Mouse (Mus musculus) lung, embryonic 16.5 days (tissue): ENCODE measurements around the gene Syde2. TPM values are rescaled to one million over a fixed set of nuclear protein-coding genes. Genes with fewer than 3 reads are reported as not detected.

Experiments
- ATAC-seq: fragments of 200-750 bp; cut with Nextera tagmentation; 2 replicates; pipeline ENCODE4 v1.8.0; 2017; ENCODE audit warnings: low read depth, mild to moderate bottlenecking, moderate library complexity
- H3K27ac ChIP-seq: fragments of 300-500 bp; sonication (generic); 2 replicates; pipeline ENCODE4 v1.5.1; 2014; ENCODE audit warnings: mild to moderate bottlenecking, control low read depth, low read length
- H3K27me3 ChIP-seq: fragments of 300-500 bp; sonication (generic); 2 replicates; pipeline ENCODE4 v1.6.1; 2014; ENCODE audit warnings: low read depth, low read length, mixed read lengths; ENCODE audit not compliant: control insufficient read depth, insufficient read depth
- H3K36me3 ChIP-seq: fragments of 300-500 bp; sonication (generic); 2 replicates; pipeline ENCODE4 v1.6.1; 2014; ENCODE audit warnings: low read length; ENCODE audit not compliant: control insufficient read depth, insufficient read depth
- H3K4me1 ChIP-seq: fragments of 300-500 bp; sonication (generic); replicated peaks from 2 replicates; pipeline ENCODE4 v1.6.1; 2014; ENCODE audit warnings: low read length, mixed read lengths; ENCODE audit not compliant: control insufficient read depth, insufficient read depth
- H3K4me2 ChIP-seq: fragments of 300-500 bp; sonication (generic); 2 replicates; pipeline ENCODE4 v1.6.1; 2014; ENCODE audit warnings: low read depth, low read length, control low read depth
- H3K4me3 ChIP-seq: fragments of 300-500 bp; sonication (generic); 2 replicates; pipeline ENCODE4 v1.5.1; 2014; ENCODE audit warnings: mild to moderate bottlenecking, low read length, control low read depth
- H3K9ac ChIP-seq: fragments of 300-500 bp; sonication (generic); 2 replicates; pipeline ENCODE4 v1.6.1; 2014; ENCODE audit warnings: low read length, control low read depth
- H3K9me3 ChIP-seq: fragments of 300-500 bp; sonication (generic); 2 replicates; pipeline ENCODE4 v1.6.1; 2016; ENCODE audit warnings: low read length; ENCODE audit not compliant: control insufficient read depth
- WGBS: fragments of 180-500 bp; shearing (Covaris S2); extraction: QIAGEN DNeasy Blood & Tissue Kit; methylation state at CpG from one replicate; pipeline ENCODE4 v1.1.7; 2014; 5-methylcytosine and 5-hydroxymethylcytosine counted together
- polyA plus RNA-seq: library from polyadenylated mRNA; unstranded; fragments of >200 nt; fragmentation: Nextera tagmentation; extraction: Ambion mirVana; gene quantifications from 2 replicates; pipeline ENCODE4 v1.2.1, GENCODE M21; 2015

The Syde2 gene
- polyA plus RNA-seq, 1 experiment from 2014 or later: 2.4 TPM

DNA sequence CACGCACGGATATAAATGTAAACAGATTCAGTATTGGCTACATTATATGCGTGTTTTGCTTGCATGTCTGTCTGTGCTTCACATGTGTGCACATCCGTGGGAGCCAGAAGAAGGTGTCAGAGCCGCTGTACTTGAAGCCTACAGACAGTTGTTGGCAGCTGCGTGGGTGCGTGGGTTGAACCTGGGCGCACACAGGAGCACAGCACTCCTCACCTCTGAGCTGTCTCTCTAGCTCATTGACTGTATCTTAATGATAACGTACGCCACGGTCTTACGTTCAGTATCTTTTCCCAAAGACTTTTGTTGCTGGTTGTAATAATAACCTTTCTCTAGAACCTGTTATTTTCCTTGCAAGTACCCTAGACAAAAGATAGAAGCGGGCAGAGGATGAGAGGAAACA lies 29.3 kb downstream of the Syde2 start:
- no peak overlapping the region for H3K27ac ChIP-seq
- no peak for ATAC-seq
- WGBS: 84% methylated on average over 13 of the region's 13 CpGs

DNA sequence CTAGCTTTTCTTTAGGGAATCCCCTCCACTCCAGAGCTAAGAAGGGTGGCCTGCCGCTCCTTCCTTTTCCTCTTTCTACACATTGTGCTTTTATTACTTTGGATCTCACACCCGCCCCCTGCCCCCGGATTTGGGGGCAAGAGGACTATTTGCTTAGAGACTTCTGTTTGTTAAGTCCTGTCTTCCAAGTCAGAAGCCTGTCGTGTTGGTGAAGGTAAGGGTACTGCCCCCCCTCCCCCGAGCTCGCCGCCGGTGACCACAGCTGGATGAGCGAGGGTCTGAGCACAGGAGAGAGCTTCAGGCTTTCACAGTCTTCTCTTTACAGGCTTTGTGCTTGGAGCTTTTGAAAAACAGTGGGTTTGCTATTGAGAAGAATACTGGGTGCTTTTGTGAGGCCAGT lies 29.9 kb downstream of the Syde2 start:
- WGBS: 66% methylated on average over 9 of the region's 9 CpGs

More for the DNA sequence above, 29.3 kb downstream of the Syde2 start:
- peaks cover 14% of the 10 kb centered on the region for H3K36me3 ChIP-seq
- H3K9me3 ChIP-seq: no peaks in the 10 kb centered on the region
- no peak overlapping the region for H3K4me3 ChIP-seq
- H3K4me2 ChIP-seq: no peak overlapping the region
- H3K4me1 ChIP-seq: no peaks in the 10 kb centered on the region
- no peaks in the 10 kb centered on the region for H3K27me3 ChIP-seq
- no peak overlapping the region for H3K9ac ChIP-seq

DNA sequence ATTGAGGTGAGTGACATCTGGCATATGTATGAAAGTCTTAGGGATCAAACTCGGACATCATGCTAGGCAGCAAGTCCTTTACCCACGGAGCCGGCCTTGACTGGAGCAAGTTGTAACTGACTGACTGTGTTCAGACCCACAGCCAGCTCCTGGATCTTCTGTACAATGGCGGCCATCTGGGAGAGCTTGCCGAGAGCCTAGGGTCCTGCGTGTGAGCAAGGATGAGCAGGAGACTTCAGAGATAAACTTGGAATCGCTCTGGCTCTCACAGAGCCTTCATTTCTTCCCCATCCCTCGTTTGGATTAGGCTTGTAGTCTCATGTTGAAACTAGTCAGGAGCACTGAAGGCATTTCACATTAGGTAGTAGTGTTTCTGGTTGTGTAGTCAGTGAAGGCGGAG lies 34.6 kb downstream of the Syde2 start:
- Histone ChIP-seq H3K27ac (no peak overlapping the region), H3K4me2 (no peak overlapping the region), H3K9ac (no peak overlapping the region), H3K36me3 (no peaks in the 10 kb centered on the region), H3K4me1 (no peaks in the 10 kb centered on the region), H3K27me3 (no peaks in the 10 kb centered on the region), H3K4me3 (no peak overlapping the region), H3K9me3 (no peaks in the 10 kb centered on the region)
- no peak for ATAC-seq
- WGBS: 86% methylated on average over 9 of the region's 9 CpGs

More for the DNA sequence above, 29.9 kb downstream of the Syde2 start:
- Histone ChIP-seq H3K36me3 (peaks cover 14% of the 10 kb centered on the region), H3K27ac (no peak overlapping the region), H3K4me2 (no peak overlapping the region), H3K9ac (no peak overlapping the region), H3K9me3 (no peaks in the 10 kb centered on the region), H3K4me3 (no peak overlapping the region), H3K4me1 (no peaks in the 10 kb centered on the region), H3K27me3 (no peaks in the 10 kb centered on the region)
- ATAC-seq: no peak

DNA sequence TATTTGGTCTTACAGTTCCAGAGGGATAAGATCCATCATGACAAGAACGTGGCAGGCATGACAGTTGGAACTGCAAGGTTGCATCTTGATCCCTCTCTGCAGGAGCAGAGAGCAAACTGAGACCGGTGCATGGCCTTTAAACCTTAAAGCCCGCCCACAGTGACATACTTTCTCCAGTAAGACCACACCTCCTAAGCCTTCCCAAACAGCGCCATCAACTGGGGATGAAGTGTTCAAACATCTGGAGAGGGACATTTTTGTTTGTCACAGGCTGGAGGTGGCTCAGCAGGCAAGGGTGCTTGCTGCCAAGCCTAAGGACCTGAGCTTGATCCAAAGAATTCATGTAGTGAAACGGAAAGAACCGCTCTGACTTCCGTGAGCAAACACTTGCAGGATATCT lies 37.1 kb downstream of the Syde2 start:
- no peak overlapping the region for H3K9ac ChIP-seq
- H3K36me3 ChIP-seq: no peaks in the 10 kb centered on the region
- H3K27ac ChIP-seq: no peak overlapping the region
- 74% methylated on average over 7 of the region's 7 CpGs for WGBS
- no peak overlapping the region for H3K4me2 ChIP-seq
- H3K27me3 ChIP-seq: no peaks in the 10 kb centered on the region
- no peak for ATAC-seq
- no peaks in the 10 kb centered on the region for H3K4me1 ChIP-seq
- H3K9me3 ChIP-seq: no peaks in the 10 kb centered on the region
- no peak overlapping the region for H3K4me3 ChIP-seq

DNA sequence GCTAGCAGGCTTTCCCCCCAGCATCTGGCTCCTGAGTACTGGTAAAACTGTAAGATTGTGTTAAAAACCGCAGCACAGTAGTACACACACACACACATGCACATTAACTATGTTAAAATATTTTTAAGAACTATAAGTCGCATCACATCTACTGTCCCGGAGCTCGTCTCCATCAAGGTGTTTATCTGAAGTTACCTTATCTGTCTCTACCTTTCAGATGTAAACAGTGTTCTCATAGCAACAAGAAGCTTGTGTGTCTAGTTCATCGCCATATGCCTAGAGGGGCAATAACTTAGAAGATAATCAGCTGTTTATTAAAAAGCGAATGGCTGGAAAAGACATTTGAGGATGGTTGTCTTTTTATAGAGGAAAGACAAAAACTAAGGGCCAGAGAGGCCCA lies 37.8 kb downstream of the Syde2 start:
- no peaks in the 10 kb centered on the region for H3K27me3 ChIP-seq
- no peak overlapping the region for H3K4me2 ChIP-seq
- no peaks in the 10 kb centered on the region; the same call in 1 of the 2 replicates for H3K4me1 ChIP-seq
- no peak for ATAC-seq
- WGBS: 81% methylated on average over 6 of the region's 6 CpGs
- no peak overlapping the region for H3K27ac ChIP-seq
- H3K9me3 ChIP-seq: no peaks in the 10 kb centered on the region
- no peak overlapping the region for H3K4me3 ChIP-seq
- no peak overlapping the region for H3K9ac ChIP-seq
- H3K36me3 ChIP-seq: no peaks in the 10 kb centered on the region

DNA sequence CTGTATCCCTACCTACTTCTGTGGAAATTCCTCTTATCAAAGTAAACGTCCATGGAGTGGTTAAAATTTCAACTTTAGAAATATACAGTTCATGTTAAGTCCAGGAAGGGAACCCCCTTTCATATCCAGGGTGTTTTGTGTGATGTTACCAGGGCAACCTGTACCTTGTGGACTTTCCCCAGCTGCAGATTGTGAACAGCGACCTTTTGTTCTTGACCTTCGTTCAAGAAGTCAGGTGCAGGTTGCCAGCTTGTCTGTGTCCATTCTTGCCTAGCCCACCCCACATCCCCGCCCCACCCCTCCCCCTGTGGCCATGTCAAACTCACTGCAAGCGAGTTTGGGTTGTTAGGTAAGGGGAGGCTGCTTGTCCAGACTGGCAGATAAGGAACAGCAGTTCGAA lies 39.4 kb downstream of the Syde2 start:
- no peak overlapping the region for H3K4me3 ChIP-seq
- H3K36me3 ChIP-seq: no peaks in the 10 kb centered on the region
- peak; percentile 87 for ATAC-seq
- H3K27ac ChIP-seq: peak overlapping the region; percentile 68
- no peaks in the 10 kb centered on the region; the same call in 1 of the 2 replicates for H3K4me1 ChIP-seq
- no peaks in the 10 kb centered on the region for H3K9me3 ChIP-seq
- no peaks in the 10 kb centered on the region for H3K27me3 ChIP-seq
- H3K4me2 ChIP-seq: no peak overlapping the region; the same call in 1 of the 2 replicates
- no peak overlapping the region for H3K9ac ChIP-seq
- WGBS: 28% methylated on average over 6 of the region's 6 CpGs

DNA sequence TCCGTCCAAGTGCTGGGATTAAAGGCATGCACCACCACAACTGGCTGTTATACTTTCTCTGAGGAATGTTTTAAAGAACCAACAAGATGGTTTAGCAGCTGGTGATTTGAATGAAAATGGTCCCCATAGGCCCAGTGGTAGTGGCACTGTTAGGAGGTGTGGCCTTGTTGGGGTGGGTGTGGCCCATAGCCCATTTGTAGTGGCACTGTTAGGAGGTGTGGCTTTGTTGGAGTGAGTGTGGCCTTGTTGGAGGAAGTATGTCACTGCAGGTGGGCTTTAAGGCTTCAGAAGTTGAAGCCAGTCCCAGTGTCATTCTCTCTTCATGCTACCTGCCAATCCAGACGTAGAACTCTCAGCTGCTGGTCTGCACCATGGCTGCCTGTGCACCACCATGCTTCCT lies 40.7 kb downstream of the Syde2 start:
- Histone ChIP-seq H3K9me3 (no peaks in the 10 kb centered on the region), H3K4me3 (no peak overlapping the region), H3K4me1 (no peaks in the 10 kb centered on the region; the same call in 1 of the 2 replicates), H3K27ac (no peak overlapping the region), H3K27me3 (no peaks in the 10 kb centered on the region), H3K4me2 (no peak overlapping the region), H3K9ac (no peak overlapping the region), H3K36me3 (no peaks in the 10 kb centered on the region)
- 83% methylated on average over 2 of the region's 2 CpGs for WGBS
- no peak for ATAC-seq

DNA sequence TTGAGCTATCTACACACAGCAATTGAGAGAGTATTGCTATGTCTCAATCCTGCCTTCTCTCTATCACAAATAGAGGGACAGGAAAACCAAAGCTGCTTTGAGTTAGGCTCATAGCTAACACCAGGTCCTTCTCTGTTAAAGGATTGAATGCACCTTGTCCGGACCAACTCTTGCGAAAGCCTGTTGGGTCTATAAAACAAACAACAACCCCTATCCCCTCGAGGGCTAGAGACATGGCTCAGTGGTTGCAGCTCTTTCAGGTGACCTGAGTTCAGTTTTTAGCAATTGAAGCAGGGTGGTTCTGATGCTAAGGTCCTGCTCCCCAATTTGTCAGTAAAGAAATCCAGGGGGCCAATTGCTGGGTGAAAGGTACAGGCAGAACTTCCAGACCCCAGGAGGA lies 41.6 kb downstream of the Syde2 start:
- H3K27me3 ChIP-seq: no peaks in the 10 kb centered on the region
- WGBS: 66% methylated on average over 3 of the region's 3 CpGs
- no peak overlapping the region for H3K4me2 ChIP-seq
- no peaks in the 10 kb centered on the region for H3K9me3 ChIP-seq
- no peak overlapping the region for H3K4me3 ChIP-seq
- ATAC-seq: no peak
- no peak overlapping the region for H3K9ac ChIP-seq
- no peak overlapping the region for H3K27ac ChIP-seq
- no peaks in the 10 kb centered on the region for H3K36me3 ChIP-seq
- H3K4me1 ChIP-seq: no peaks in the 10 kb centered on the region; the same call in 1 of the 2 replicates

DNA sequence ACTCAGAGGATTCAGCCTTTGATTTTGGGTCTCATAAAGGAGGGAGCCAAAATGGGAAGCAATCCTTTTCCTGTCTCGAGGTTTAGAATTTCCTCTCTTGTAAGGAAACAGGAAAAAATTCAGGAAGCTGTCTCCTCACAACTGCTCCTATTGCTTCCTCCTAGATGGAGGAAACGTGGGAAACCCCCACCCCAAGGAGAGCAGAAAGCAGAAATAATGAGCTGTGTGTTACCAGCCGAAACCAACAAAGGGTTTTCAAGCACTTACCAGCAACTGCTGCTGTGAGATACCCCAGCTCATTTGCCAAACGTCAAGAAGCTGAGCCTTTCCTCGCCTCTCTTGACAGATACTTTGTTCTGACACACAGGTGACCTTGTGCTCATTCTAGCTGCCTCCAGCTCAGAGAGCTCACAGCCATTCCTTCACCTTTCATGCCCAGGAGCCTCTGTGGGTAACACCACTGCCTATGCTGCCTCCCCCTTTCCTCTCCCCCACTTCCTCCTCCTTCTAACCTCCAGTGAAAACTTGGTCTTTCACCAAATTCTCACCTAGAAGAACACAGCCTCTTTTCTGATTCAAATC lies 42.7 kb downstream of the Syde2 start:
- Histone ChIP-seq H3K4me3 (no peak overlapping the region), H3K27me3 (no peaks in the 10 kb centered on the region), H3K4me1 (no peaks in the 10 kb centered on the region; the same call in 1 of the 2 replicates), H3K27ac (no peak overlapping the region), H3K36me3 (no peaks in the 10 kb centered on the region), H3K9ac (no peak overlapping the region), H3K9me3 (no peaks in the 10 kb centered on the region), H3K4me2 (no peak overlapping the region)
- no peak for ATAC-seq
- WGBS: 12% methylated on average over 5 of the region's 5 CpGs

DNA sequence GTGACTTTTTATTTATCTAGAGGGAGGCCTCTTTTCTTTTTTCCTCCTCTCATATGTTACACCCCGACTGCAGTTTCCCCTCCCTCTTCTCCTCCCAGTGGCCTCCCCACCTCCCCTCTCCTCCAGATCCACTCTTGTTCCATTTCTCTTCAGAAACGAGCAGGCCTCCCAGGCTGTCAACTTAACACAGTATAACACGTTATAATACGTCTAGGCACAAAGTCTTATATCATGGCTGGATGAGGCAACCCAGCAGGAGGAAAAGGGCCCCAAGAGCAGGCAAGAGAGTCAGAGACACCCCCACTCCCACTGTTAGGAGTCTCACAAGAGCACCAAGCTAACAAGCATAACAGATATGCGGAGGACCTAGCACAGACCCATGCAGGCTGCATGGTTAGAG lies 45.3 kb downstream of the Syde2 start:
- H3K27me3 ChIP-seq: no peaks in the 10 kb centered on the region; the same call in 1 of the 2 replicates

More for the DNA sequence above, 45.3 kb downstream of the Syde2 start:
- H3K4me1 ChIP-seq: no peaks in the 10 kb centered on the region; the same call in 1 of the 2 replicates
- H3K27ac ChIP-seq: no peak overlapping the region
- no peaks in the 10 kb centered on the region for H3K36me3 ChIP-seq
- no peaks in the 10 kb centered on the region for H3K9me3 ChIP-seq
- H3K4me2 ChIP-seq: no peak overlapping the region
- H3K4me3 ChIP-seq: no peak overlapping the region
- ATAC-seq: no peak
- H3K9ac ChIP-seq: no peak overlapping the region
- 67% methylated on average over 5 of the region's 5 CpGs for WGBS
